Mouse (Mus musculus) adrenal gland, adult 18-20 months (tissue): ENCODE data around the gene Relt. TPM values are rescaled to one million over a fixed set of nuclear protein-coding genes. Genes with fewer than 3 reads are reported as not detected.
A peak's percentile ranks its signal among the peaks of the same experiment; 100 is the strongest.

Experiments
- DNase-seq, 2 experiments: peaks; one replicate each; pipeline ENCODE4 v3.0.0; 2021 to 2022; ENCODE audit warnings: low spot score in 2 of 2
- long read RNA-seq, 2 experiments: library from polyadenylated mRNA; stranded (forward); transcript quantifications; one replicate each; pipeline ENCODE4 v2.0.0; 2021
- total RNA-seq, 2 experiments: library from RNA; stranded (reverse); gene quantifications; 1 replicate in 1 of 2; 2 replicates in 1 of 2; pipeline ENCODE4 v1.2.3; 2021

Gene Relt
- total RNA-seq, result 1 to 10 TPM; 2.1 to 3.5 TPM
- long read RNA-seq, experiment 1, partial matches to known transcripts, result 0 of 4 reads
- long read RNA-seq, experiment 1, other reads (novel, unspliced or antisense), result 1 of 4 reads
- long read RNA-seq, experiment 2, partial matches to known transcripts, result 0 of 3 reads
- long read RNA-seq, experiment 2, other reads (novel, unspliced or antisense), result 2 of 3 reads

DNA sequence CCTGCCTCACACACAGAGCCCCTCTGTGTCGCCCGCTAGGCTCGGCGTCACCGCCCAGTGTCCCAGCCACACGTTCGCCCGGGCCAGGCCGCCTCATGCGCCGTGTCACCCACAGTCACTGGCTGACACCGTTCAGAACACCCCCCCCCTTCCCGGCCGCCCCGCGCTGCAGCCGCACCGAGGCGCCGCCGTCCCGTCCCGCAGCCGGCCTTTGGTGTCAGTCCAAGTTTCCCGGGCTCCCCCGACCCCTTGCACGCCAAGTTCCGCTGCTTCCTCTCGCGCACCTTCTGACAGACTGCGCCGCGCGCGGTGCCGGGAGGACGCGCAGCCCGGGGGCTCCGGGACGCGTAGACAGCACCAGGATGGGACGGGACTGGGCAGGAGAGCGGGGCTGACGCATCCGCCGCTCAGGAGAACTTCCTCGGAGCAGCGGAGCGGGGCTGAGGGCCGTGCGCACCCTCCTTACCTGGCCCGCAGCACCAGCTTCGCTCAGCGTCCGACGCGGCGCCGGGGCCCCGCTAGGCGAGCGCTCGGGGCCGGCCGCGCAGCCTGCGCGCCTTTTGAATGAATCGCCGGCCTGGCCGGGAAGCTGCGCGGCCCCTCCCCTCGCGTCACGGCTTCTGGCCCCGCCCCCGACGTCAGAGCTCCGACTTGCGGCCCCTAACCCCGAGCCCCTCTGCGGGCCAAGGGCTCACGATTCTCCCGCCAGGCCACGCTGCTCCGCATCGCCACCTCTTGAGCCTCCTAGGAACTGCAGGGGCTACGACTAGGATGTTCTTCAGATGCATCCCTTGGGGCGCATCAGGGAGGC, at the start of gene Relt:
Gene Relt, minus strand, starts transcription at position 619 of the 811 bp plus-strand sequence.
- DNase-seq, result peak; percentile 93 to 95

DNA sequence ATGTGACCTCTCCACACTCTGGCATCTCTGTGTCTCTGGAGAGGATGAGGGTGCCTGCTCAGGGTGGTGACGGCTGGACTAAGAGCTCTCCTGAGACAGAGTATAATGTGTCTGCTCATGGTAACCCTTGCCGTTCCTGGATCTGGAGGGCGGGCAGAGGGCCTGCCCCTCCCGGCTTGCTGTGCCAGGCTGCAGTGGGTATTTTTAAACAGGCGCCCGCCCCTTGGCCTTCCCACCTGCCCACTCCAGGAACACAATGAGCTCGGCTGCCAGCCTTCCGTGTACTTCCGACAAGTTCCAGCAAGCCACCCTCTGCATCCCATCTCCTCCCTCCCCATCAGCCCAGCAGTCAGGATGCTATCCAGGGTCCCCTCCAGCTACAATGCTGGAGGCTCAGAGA, 48.5 kb upstream of the Relt start:
- DNase-seq, result peak in 1 of 2 experiments; percentile 37

DNA sequence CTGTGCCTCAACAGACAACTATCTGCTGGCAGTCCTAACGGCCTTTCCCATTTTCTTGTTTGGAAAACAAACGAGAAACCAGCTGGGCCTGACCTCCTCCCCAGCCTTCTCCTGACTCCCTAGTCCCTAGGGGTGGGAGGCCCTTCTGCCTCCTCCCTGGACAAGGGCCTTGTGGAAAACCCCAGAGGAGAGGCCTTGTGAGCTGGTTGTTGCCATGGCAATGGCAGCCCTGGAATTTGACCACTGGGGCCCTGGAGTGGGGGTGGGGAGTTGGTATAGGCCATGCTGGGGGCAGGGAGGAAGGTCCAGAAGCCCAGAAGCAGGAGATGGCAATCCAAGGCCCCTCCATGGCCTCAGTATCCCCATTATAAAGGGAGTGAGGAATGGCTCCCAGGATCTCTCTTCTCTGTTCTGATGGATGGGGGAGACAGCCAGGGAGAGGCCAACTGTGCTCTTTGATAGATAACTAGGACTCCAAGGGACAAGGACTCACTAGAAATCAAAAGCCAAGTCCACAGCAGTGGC, 48.1 kb upstream of the Relt start:
- DNase-seq, result peak in 1 of 2 experiments; percentile 64

DNA sequence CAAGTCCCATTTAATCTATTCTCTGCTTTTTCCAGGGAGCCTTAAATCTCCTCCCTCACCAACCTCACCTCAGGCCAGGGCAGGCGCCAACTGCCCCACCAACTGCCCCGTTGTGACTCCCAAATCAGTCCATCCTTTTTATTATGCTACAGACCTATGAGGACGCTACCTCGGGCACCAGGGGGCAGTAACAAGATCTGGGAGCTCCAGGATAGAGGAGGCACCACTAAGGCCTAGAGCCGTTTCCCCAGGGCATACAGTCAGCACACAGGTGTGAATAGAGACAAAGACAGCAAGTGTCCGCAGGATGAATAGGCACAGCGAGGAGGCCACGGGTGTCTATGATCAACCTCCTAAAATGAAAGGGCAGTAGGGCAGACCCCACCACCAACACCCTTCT, 45.3 kb upstream of the Relt start:
- peak in 1 of 2 experiments; percentile 52 for DNase-seq

DNA sequence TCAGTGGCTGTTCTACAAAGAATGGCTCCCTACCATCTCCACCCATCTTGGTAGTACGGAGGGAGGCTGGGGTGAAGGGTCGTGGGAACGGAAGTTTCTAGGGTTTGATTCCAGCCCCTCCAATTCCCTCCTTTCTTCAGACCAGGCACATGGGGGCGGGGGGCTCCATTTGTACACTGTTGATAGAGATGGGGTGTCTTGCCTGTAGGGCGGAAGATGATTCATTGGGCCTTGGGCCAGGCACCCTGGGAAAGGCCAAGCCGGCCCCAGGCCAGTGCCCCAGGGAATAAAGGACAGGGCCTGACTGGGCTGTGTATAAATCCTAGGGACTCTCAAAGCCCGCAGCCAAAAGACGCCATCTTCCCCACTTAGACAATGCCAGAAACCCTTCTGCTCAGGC, 44.8 kb upstream of the Relt start:
- peak; percentile 55 for DNase-seq

DNA sequence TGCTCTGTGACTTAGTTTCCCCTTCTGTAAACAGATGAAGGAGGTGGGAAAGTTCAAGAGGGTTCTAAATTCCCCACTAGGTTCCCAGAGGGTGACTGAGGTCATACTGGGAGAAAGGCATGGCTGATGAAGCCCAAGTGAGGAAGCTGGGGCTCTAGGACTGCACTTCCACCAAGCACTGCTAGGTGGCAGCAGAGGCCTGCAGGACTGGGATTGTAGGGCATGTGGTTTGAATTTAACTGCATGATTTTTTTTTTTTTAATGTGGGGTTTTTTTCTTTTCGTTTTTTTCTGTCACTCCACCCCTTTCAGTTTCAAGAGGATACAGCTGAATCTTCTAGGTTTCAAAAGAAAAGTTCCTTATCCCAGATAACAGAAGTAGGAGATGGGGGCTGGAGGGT, 44.0 kb upstream of the Relt start:
- DNase-seq, result peak; percentile 86

DNA sequence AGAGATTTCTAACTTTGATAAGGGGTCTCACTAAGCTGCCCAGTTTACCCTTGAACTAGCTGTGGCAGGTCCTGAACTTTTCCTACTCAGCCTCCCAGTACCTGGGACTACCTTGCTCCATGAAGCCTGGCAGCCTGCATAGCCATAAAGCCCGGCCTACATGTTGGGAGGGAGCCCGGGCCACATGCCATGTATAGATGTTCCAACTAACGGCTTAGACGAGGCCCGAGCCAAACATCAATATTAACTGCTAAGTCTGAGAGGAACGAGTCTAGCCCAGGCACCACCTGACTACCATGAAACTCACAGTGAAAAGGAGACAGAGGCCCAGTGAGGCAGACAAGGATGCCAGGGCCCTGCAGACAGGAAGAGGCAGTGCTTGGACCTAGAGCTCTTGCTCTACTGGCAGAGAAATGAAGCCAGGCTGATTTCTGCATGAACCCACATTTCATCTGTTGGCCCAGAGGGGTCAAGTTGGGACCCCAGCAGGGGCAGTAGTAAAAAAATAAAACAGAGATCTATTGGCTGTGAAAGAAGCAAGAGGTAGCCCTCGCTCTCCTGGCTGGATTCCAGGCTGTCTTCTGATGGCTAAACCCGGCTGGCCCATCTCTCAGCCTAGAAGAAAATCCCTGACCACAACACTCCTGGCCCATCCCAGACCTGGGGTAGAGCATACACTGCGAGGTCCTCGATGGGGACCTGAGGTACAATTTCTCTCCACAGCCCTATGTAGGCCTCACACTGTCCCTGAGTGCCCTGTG, 43.0 kb upstream of the Relt start:
- no peak for DNase-seq

DNA sequence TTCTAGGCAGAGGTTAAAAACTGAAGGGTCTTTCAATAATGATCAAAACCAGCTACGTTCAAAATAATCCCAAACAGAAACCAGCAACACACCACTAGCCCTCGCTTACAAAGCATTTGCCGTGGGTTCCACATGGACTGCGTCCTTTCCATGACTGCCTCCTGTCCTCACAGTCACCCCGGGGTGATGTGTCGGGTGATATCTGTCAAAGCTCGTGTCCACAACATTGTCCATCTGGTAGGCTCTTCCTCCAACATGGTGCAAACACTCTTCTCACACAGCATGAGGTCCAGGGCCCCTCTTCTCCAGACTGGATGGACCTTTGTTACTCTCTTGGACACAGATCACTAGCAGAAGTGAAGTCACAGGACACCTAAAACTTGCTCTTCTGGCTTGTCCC, 41.8 kb upstream of the Relt start:
- no peak for DNase-seq

DNA sequence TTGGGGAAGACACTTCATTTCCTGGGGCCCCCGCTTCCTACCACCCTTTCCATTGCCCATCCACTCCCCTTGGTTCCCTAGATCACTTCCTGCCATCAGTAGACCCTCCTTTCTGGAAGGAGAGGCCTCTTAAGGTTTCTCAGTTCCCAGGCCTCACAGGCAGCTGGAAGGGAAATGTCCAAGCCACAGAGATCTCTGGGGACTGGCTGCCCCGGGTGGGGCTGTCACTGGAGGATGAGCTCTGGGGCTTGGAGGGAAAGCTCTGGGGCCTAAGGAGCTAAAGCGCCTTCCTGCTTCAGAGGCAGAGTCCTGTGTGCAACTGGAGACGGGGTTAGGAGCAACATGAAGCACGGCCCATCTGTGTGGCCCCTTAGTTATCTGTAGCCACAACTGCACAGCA, 41.4 kb upstream of the Relt start:
- DNase-seq, result no peak

DNA sequence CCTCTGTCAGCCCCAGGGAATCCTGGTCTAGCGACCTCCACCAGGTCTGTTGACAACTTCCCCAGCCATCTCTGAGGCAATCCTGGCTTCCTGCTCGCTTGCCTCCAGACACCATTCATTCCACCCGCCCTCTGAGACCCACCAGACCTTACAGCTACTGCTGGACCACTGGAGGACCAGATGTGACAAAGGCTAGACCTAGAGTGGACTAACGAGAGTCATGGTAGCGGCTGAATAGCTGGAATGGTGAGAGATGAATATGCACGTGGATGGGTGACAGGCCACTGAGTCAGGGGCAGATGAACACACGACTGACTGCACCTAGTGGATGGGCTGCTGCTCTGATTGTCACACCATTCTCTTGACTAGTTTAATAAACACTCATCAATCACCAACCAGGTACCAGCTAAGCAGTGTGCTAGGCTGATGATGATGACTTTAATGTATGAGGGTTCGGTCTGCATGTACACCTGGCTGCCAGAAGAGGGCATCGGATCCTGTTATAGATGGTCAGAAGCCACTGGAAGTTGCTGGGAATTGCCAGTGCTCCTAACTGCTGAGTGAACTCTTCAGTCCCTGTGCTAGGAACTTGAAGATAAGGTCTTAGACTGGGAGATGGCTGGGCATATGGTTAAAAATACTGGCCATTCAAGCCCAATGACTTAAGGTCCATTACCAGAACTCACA, 39.3 kb upstream of the Relt start:
- DNase-seq, result no peak

DNA sequence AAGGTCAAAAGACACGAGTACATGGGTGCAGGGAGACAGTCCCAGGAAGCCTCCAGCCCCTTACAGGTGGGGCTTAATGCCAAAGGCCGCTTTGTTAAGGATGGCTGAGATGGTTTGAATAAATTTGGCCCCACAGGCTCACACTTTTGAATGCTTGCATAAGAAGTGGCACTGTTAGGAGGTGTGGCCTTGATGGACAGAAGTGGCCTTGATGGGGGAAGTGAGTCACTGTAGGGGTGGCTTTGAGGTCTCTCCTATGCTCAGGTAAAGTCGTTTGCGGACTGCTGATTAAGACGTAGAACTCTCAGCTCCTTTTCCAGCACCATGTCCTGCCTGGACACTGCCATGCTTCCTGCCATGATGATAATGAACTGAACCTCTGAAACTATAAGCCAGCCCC, 34.6 kb upstream of the Relt start:
- DNase-seq, result no peak

DNA sequence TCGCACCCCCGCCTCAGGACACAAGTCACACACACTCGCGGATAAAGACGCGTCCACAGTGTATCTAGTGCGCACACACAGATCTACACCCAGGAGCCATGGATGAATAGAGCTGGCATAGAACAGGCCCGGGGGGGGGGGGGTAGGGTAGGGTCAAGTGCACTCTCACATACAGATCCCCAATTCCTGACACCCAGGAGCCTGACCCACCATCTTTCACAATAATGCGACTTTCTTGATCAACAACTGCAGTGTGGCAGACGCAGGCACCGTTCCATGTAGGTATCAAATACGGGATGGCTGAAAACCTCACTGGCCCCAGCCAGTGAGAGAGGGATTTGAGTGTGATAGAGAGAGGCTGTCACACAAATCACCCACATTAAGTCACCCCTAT, 31.6 kb upstream of the Relt start:
- DNase-seq, result no peak

DNA sequence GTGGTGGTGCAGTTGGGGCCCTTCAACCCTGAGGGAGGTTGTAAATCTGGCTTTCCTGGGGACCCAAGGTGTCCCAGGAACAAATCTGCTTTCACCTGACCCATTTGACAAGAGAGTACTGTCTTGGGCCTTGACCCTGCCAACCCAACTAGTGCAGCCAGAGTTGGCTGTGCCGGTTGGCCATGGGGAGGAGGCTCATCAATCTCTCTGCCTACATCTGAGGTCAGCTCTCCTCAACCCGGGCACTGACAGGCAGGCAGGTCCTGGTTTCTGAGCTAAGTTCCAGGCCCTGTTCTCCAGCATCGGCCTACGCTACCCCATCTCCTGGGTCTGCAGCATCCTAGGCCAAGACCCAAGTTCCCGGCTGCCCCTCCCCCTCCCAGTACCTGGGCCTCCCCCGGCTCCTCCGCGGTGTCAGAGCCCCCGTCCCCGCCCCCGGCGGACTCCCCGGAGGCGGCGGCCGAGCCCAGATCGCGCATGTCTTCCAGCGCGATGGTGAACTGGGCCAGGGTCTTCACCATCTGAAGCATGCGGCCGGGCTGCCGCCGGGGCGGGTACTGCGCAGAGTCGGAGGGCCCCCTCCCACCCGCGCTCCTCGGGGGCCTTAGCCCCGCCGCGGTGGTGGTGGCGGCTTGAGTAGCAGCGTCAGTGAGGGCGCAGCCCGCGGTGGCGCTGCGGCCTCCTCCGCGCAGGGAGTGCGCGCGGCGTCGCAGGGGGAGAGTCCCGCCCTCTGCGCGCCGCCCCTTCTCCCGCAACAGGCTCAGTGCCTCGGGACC, 31.0 kb upstream of the Relt start:
- peak; percentile 52 to 56 for DNase-seq

DNA sequence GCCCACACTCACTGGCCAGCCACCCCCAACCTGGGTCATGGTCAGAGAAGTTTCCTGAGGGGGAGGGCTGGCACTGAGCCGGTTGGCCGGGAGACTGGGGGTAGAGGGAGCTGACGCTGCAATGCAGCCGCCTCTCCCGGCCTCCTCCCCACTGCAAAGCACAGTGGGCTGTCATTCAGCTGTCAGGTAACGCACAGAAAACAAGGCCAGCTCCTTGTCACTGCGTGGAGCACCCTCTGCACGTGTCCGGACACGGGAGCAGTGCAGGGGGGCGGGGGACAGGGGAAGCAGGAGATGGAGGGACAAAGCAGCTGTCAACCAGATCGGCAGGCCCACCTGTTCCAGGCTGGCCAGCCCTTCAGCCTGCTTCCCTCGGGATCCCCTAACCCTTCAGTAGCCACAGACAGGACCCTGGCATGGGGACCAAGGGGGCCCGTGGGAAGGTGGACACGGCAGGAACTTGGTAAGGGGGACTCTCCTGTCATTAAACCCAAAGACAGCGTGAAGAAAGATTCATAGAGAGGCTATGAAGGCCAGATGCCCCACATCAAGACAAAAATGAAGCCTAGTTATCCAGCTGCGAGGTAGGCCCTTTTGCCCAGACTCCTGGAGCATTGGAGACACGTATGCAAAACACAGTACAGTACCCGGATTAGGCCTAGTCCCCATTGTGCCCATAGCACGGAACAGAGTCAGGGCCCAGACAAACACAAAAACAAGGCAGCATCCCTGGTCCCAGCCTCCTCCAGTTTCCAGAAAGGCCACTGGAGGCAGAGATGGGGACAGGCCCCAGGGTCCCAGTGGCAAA, 30.2 kb upstream of the Relt start:
- peak; percentile 63 to 76 for DNase-seq

DNA sequence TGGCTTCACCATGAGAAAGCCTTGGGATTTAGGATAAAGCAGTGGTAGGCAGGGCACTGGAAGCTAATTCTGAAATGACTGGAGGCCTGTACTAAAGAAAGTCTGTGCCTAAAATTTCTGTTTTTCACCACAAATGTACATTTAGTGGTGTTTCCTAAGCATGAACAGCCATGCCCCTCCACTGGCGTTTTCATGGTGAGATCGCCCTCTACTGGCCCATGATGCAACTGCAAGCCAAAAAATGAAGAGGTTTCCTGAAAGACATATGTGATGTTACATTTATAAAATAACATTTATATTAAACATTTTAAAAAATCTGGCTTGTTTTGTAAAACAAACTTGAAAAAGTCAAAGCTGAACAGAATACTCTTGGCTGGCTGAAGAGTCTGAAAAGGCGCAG, 23.3 kb upstream of the Relt start:
- DNase-seq, result peak in 1 of 2 experiments; percentile 67

DNA sequence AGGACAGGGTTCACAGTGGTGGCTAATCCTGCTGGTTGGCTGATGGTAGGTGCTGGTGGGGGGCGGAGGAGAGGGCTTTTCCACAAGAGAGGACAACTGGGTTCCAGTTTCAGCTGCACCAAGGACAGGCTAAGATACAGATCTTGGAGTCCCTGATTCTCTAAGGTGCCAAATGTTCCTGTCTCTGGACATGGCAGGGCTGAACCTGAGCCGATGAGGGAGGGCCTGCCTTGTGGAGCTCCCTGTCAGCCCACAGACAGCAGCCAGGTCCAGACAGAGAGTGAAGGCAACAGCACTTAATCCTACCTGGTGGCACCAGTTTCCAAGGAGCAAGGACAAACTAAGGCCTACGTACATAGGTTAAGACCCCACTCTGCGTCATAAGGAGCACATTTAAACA, 21.2 kb upstream of the Relt start:
- DNase-seq, result no peak

DNA sequence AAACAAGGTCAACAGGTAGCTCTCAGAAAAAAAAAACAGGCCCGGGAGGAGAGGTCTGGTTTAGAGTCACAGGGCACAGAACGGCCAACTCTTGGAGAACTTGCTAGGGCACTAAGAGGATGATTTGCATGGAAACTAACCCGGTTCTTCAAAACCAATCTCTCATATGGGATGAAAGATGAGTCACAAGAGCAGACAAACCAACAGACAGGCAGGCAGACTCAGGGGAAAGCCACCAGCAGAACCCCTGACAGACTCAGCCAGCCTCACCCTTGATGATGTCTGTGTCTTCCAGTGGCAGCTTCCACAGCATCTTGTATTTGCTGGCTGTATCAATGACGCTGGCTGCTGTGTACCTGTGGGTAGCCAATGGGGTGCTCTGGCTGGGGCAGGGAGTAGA, 18.7 kb upstream of the Relt start:
- no peak for DNase-seq

DNA sequence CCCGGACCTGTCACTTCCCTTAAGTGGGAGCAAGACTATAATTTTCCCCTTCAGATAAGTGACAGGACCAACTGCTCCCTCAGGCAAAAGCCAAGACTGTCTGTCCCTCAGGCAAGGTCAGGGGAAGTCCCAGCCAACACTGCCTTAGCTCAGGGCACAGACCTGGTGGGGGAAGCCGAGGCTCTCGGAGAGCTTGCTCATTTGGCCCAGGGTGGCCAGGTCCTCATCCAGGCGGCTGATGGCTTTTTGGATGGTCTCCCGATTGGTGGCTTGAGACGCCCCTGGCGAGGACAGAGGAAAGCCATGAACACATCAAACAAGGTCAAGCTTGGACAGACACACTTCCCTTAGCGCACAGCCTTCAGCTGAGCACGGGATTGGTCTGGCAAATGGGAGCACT, 18.3 kb upstream of the Relt start:
- no peak for DNase-seq

DNA sequence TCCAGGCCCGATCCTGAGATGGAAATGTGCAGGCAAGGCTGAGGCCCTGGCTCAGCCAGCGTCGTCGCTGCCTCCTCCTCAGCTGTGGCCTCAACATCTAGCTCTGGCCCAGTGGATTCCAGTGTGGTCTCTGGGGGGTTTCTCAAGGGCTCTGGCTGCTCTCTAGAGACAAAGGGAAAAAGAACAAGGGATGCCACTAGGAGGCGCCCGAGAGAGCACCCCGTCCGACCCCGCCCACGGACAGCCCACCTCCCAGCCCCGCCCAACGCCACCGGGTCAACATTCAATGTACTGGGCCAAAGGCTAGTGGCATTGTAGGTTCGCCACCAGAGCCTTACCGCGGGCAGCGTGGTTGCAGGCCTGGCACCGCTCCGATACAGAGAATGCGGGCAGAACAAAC, 16.3 kb upstream of the Relt start:
- peak; percentile 54 to 66 for DNase-seq

DNA sequence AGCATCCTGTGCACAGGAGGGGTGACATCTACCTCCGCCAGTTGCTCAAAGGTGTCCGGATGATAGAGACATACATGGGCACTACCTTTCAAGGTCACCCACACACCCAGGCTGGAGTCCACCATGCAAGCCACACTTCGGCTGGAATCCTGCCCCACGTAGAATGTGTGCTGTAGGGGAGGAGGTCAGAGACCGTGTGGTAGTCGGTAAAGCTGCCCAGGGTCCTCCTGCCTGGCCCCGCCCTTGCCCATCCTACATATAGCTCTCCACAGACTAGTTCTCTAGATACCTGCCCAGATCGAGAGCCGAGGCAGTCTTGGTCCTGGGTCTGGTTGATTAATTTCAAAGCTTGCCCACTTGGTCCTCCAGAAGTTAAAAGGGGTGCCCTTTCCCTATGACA, 13.5 kb upstream of the Relt start:
- DNase-seq, result no peak
